Mouse (Mus musculus) A20 (cell line): Measurements from ENCODE around the gene Kcna4.

Experiments used
- DNase-seq: peaks from one replicate; pipeline ENCODE4 v3.0.0-alpha.2; 2011; ENCODE audit warnings: low read depth, low spot score

Gene Kcna4

DNA sequence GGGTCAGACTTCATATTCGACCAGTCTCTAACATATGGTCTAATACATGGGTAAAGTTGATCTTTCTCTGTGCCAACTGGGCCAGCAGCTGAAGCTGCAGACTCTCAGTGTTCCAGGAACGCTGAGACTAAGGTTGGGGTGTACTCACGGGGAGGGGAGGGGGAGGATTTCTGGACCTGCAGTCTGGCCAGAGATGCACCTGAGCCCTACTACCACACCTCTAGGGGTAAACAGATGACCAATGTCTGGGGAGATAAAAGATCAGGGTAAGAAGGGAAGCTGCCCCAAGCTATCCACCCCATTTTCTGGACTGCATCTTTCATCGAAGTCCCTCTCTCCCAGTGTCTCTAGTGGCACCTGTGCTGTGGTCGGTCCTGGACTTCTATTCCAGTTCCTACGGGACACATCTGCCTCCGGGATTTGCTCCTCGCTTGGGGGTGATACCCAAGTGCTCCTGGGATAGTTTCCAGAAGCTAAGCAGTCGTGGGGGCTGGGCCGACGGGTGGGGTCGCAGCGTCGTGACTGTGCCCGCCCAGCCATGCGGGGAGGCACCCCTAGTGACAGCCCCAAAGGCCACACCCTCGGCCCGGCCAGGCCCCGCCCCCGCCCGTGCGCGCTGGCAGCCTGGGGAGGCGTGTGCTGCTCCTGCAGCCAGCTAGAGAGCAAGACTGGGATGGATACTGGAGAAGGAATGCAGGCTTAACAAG is at the start of gene Kcna4:
TSS of gene Kcna4 (plus strand) at position 650 of the 707 bp plus-strand sequence.
- DNase-seq = no peak

DNA sequence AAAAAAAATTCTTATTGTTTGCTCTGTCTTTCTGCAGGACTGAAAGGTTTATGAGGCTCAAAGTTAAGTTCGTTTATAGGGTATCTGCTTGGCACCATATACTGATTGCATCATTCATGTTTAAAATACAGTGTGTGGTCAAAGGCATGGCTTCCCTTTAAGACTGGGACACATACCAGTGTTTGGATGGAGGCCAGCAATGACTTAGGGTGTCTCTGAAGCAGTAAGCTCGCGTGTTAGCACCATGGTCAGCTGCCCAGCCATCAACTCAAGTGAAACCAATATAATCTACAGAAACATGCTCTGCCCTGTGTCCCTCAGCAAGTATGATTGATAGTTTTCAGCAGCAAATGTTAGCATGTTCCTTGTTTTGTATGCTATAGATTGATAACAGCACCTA is 32.3 kb upstream of the Kcna4 start:
- DNase-seq = no peak

DNA sequence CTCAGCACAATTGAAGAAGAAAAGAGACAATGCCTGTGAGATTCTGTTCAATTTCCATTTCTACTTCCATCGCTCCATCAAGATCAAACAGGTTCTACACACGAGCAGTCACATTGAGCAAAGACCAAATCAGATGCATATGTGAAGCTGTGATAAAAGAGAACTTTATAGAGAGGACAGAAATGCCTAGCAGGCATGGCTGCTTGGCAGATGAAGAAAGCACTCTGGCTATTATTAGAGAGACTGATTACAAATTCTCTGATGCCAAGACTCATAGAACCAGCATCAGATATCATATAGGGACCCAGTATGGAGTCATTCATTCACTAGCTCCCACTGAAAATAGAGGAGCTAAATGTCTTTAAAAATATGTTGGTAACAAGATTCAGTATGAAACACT is 24.2 kb upstream of the Kcna4 start:
- DNase-seq = no peak

GRCm38 (mm10) chr2:107270050-107270449 is 20.4 kb upstream of the Kcna4 start:
- no peak for DNase-seq

- DNase-seq = no peak
Observed at GRCm38 (mm10) chr2:107290697-107291019, 219 bp downstream of the Kcna4 start.

DNA sequence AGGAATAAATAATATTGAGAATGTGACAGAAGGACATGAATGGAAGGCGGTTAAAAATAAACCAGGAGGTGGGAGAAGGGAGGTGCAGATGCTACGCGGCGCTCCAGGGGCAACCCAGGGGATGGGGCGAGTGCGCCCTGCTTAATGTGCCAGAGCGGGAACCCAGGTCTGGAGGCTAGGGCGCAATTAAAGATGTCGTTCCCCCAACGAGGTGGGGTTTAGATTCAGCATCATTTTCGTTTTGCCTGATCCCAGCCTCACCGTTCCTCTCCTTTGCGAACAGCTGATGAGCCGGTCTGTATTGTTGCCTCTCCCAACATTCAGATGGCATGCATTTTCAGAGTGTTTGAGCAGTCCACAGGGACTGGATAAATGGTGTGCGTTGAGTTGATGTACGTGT is 703 bp downstream of the Kcna4 start:
- no peak for DNase-seq

GRCm38 (mm10) chr2:107294521-107294920 is 4.1 kb downstream of the Kcna4 start:
- DNase-seq = no peak

DNA sequence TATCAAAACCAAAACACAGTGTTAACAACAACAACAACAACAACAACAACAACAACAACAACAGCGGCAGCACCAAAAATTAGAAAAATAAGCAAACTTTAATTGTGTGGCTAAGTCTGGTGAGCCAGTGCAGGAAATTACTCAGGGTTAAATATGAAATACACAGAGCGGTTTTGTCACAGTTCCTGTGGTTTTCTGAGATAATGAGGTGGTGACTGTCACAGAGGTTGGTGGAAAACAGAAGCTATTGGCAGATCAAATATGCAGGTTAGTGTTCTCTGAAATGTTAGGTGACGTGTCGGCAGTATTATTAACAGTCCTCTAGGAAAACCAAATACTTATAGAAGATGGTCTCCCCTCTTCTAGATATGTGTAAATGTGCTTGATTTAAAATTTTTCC is 11.4 kb downstream of the Kcna4 start:
- no peak for DNase-seq

- DNase-seq = no peak
Observed at GRCm38 (mm10) chr2:107304707-107305106, 14.3 kb downstream of the Kcna4 start.

- no peak for DNase-seq
Observed at GRCm38 (mm10) chr2:107306077-107306476, 15.6 kb downstream of the Kcna4 start.

DNA sequence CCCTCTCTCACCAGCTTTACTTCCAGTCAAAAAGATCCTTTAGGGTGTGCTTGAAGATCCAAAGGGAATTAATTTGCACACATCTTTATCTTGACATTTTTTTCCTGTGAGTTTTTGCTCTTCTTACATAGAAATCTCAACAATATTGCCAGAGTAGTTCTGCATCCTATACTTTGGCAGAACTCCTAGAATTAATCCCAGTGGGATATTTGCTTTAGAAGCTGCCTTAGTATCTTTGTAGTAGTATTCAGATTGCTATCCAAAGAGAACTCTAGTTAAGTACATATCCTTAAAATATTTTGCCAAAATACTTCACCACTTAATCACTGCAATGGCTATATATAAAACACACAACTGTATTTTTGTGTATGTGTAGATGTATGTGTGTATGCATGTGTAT is 28.2 kb downstream of the Kcna4 start:
- DNase-seq = no peak

GRCm38 (mm10) chr2:107321596-107322226 is 31.3 kb downstream of the Kcna4 start:
- DNase-seq = no peak

DNA sequence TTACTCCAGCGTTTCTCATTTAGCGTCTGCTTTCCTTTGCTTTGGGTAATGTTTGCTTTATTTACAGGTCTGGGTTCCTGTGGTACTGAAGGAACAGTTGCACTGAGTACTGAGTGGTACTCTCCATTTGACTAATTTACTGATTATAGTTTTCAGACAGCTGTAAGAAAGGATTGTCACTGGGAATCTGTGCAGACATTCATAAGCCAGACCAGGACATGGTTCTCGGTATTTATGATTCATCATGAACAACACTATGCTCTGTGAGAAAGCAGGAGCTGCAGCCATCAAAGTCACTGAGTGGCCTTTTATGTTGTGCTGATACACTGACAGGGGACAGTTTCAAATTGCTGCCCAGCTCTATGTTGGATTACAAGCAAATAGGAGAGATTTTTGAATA is 33.7 kb downstream of the Kcna4 start:
- DNase-seq = no peak

DNA sequence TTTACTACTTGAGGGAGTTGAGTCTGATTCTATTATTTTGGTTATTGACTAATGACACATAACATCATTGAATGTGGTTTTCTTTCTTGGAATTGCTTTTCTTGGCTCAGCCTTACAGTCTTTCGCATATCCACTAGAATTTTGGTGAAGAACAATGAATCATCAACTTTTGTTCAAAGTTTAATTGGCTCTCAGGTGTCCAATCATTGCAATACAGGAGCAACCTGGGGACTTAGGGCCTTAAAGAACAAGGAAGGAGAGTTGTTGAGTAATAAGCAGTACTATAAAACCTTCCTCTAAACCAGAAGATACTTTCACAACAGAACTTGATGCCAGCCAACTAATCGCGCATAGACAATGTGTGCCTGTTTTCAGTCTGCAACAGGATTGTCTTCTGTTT is 36.8 kb downstream of the Kcna4 start:
- no peak for DNase-seq

- DNase-seq = no peak
Observed at GRCm38 (mm10) chr2:107341291-107341690, 50.9 kb downstream of the Kcna4 start.

DNA sequence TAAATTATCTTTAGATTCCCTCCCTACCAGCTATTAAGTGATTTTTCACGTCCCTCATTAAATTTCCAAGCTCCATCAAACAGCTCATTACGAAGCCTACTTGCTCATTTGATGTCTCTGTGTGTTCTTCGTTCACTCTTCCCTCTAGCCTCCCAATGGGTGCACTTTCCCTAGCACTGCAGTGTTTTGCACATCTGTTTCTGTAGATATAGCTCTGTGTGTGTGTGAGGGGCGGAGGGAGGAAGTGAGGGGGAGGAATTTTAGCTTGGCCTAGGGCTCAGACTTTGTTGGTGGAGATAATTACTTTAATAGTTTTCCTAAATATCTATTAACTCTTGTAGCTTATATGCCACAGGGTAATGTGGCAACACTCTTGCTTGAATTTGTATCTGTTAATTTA is 54.4 kb downstream of the Kcna4 start:
- no peak for DNase-seq

DNA sequence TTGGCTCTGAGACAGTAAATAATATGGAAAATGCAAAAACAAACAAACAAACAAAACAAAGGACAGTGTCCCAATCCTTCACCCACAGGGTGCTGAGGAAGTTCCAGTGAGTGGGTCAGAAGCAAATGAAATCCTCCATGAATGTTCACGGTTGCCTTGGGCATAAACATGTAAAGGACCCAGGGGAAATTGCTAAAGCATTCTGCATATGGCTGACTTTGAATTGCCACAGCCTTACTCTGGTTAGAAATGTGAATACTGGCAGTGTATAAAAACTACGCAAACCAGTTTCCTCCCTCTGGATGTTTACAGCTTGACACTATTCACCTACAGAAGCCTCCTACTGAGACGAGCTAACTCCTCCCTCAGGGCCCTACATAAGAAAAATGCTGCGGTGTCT is 54.9 kb downstream of the Kcna4 start:
- no peak for DNase-seq
